Mouse (Mus musculus) cerebellum, postnatal 10 days (tissue): ENCODE results near the gene Pyroxd2.
"Not testable (repeated sequence)": the region's sequence is repeated elsewhere in the genome, so short reads cannot be mapped to it uniquely, and the experiment has no call there.

Experiments used
- DNase-seq, 2 experiments: peaks; one replicate each; pipeline ENCODE4 v3.0.0; 2021; ENCODE audit warnings: mixed read lengths in 2 of 2

Gene Pyroxd2

GRCm38 (mm10) chr19:42752363-42752931 is at the start of gene Pyroxd2:
Pyroxd2 (minus strand) TSS chr19:42752775.
- DNase-seq, result peak; percentile 91 to 94

GRCm38 (mm10) chr19:42797866-42798265 is 45.3 kb upstream of the Pyroxd2 start:
- no peak for DNase-seq

- DNase-seq, result no peak
These were observed 43.2 kb upstream of the Pyroxd2 start for GRCm38 (mm10) chr19:42795801-42796200.

GRCm38 (mm10) chr19:42794914-42795613 is 42.5 kb upstream of the Pyroxd2 start:
- peak; percentile 95 to 98 for DNase-seq

- no peak for DNase-seq
These were observed 35.7 kb upstream of the Pyroxd2 start for GRCm38 (mm10) chr19:42788311-42788710.

- no peak for DNase-seq
These were observed 33.1 kb upstream of the Pyroxd2 start for GRCm38 (mm10) chr19:42785562-42786220.

GRCm38 (mm10) chr19:42785129-42785528 is 32.6 kb upstream of the Pyroxd2 start:
- DNase-seq, result no peak

GRCm38 (mm10) chr19:42780156-42780538 is 27.6 kb upstream of the Pyroxd2 start:
- not testable (repeated sequence) for DNase-seq

- peak; percentile 90 to 93 for DNase-seq
These were observed 27.1 kb upstream of the Pyroxd2 start, which contains the start of gene Hps1 for GRCm38 (mm10) chr19:42779531-42780155. Hps1 (minus strand) TSS chr19:42779978.

- peak; percentile 43 to 58 for DNase-seq
These were observed 25.2 kb upstream of the Pyroxd2 start for GRCm38 (mm10) chr19:42777801-42778200.

GRCm38 (mm10) chr19:42776813-42777212 is 24.2 kb upstream of the Pyroxd2 start:
- peak in 1 of 2 experiments; percentile 30 for DNase-seq

GRCm38 (mm10) chr19:42770141-42770872 is 17.7 kb upstream of the Pyroxd2 start:
- DNase-seq, result no peak

- no peak for DNase-seq
These were observed 17.1 kb upstream of the Pyroxd2 start for GRCm38 (mm10) chr19:42769648-42770047.

GRCm38 (mm10) chr19:42767361-42767760 is 14.8 kb upstream of the Pyroxd2 start:
- no peak for DNase-seq

- DNase-seq, result no peak
These were observed 11.8 kb upstream of the Pyroxd2 start for GRCm38 (mm10) chr19:42764398-42764797.

- DNase-seq, result no peak
These were observed 4.1 kb upstream of the Pyroxd2 start for GRCm38 (mm10) chr19:42756671-42757070.

GRCm38 (mm10) chr19:42755148-42755870 is 2.7 kb upstream of the Pyroxd2 start:
- peak; percentile 67 to 69 for DNase-seq

GRCm38 (mm10) chr19:42753141-42753917 is 754 bp upstream of the Pyroxd2 start:
- peak; percentile 61 to 62 for DNase-seq

- no peak for DNase-seq
These were observed 2.4 kb downstream of the Pyroxd2 start for GRCm38 (mm10) chr19:42750196-42750595.

- DNase-seq, result no peak
These were observed 5.9 kb downstream of the Pyroxd2 start for GRCm38 (mm10) chr19:42746702-42747101.

GRCm38 (mm10) chr19:42745869-42746224 is 6.7 kb downstream of the Pyroxd2 start:
- no peak for DNase-seq
